12 mouse cellular contexts compared by ENCODE assay signal in genomic region chr9:15120841-15121358, GRCm38 (mm10). TPM values are rescaled to one million over a fixed set of nuclear protein-coding genes. Genes with fewer than 3 reads are reported as not detected.
DNase-seq lines count a peak whose midpoint lies in the region; ATAC-seq and TF ChIP-seq lines count a peak whose summit lies in the region.
"Had no signal": no experiment of that assay in that cellular context is flagged by ENCODE, and none has a peak within 500 bp of the region (broad histone marks: within the 10 kb centered on the region; RNA-seq: fewer than 3 reads in every experiment).

No protein-coding gene starts in this region.

- peak; percentile 6 to 7 for DNase-seq in kidney, postnatal 4 days
- peak; percentile 23 for DNase-seq in CH12.LX (ENCODE audit: extremely low read depth)
- DNase-seq in Patski (ENCODE audit: low read depth, low spot score): no peak
- DNase-seq in liver, postnatal 0 days: no peak
- DNase-seq in adipocyte (ENCODE audit: low spot score): no peak

- POLR2A ChIA-PET in Patski (lab: Charles Lee): interaction anchor here (0.6 kb wide), 1 partner anchor 18 kb away, joined by 3 read pairs; no protein-coding TSS in a partner anchor

- H3K36me3 ChIP-seq in kidney, embryonic 16.5 days (ENCODE audit: insufficient read depth, low read length): no peaks in the 10 kb centered on the region
- H3K36me3 ChIP-seq in CH12.LX (replicated peaks in 1 of 2; ENCODE audit: control insufficient read depth in 1 of 2, insufficient read depth in 1 of 2, low read length in 1 of 2): no peaks in the 10 kb centered on the region
- no peaks in the 10 kb centered on the region for H3K36me3 ChIP-seq in liver, postnatal 0 days (replicated peaks; ENCODE audit: insufficient read depth, low read length)
- H3K36me3 ChIP-seq: forebrain, embryonic 10.5 days; limb, embryonic 10.5 days; neural tube, embryonic 13.5 days had no signal

- dilution Hi-C loops in CH12.LX (cut with MboI; ENCODE audit: extremely low pct_ligation_motif_present, extremely low pct_unique_long_range_greater_than_20kb, low sequenced_read_pairs): no loop called here

- H3K4me2 ChIP-seq in kidney, embryonic 16.5 days (replicated peaks; ENCODE audit: low read depth, low read length): no peak overlapping the region
- no peak overlapping the region; the same call in 1 of the 2 replicates for H3K4me2 ChIP-seq in CH12.LX (ENCODE audit: insufficient read depth, low read depth, poor library complexity, severe bottlenecking)
- no peak overlapping the region for H3K4me2 ChIP-seq in liver, postnatal 0 days (ENCODE audit: low read depth, low read length)
- H3K4me2 ChIP-seq: neural tube, embryonic 13.5 days had no signal

- CTCF ChIA-PET in Patski (lab: Charles Lee): interaction anchor here (1.0 kb wide), 1 partner anchor 9 kb away, joined by 3 read pairs; no protein-coding TSS in a partner anchor

- H3K4me1 ChIP-seq in kidney, embryonic 16.5 days (ENCODE audit: insufficient read depth, low read length): no peaks in the 10 kb centered on the region
- no peaks in the 10 kb centered on the region for H3K4me1 ChIP-seq in CH12.LX (ENCODE audit: control insufficient read depth in 1 of 2, insufficient read depth in 2 of 2)
- H3K4me1 ChIP-seq in liver, postnatal 0 days (ENCODE audit: insufficient read depth): no peaks in the 10 kb centered on the region
- H3K4me1 ChIP-seq: limb, embryonic 10.5 days; neural tube, embryonic 13.5 days had no signal

- no peak overlapping the region for H3K4me3 ChIP-seq in kidney, embryonic 16.5 days (ENCODE audit: low read length)
- H3K4me3 ChIP-seq in CH12.LX (replicated peaks in 1 of 3; ENCODE audit: low read depth in 2 of 3, low read length in 2 of 3, poor library complexity in 1 of 3): no peak overlapping the region
- no peak overlapping the region for H3K4me3 ChIP-seq in liver, postnatal 0 days (ENCODE audit: low read depth, low read length)
- H3K4me3 ChIP-seq: forebrain, embryonic 10.5 days; limb, embryonic 10.5 days; megakaryocyte, embryonic 14.5 days; neural tube, embryonic 13.5 days had no signal

- H3K27me3 ChIP-seq in kidney, embryonic 16.5 days (ENCODE audit: insufficient read depth, low read length): no peaks in the 10 kb centered on the region
- H3K27me3 ChIP-seq in CH12.LX (replicated peaks) (no peaks in the 10 kb centered on the region), Patski (peaks cover 6% of the 10 kb centered on the region)
- no peaks in the 10 kb centered on the region for H3K27me3 ChIP-seq in liver, postnatal 0 days (ENCODE audit: insufficient read depth, low read length)
- H3K27me3 ChIP-seq: neural tube, embryonic 13.5 days had no signal

- H3K27ac ChIP-seq in kidney, embryonic 16.5 days (ENCODE audit: low read length): no peak overlapping the region
- H3K27ac ChIP-seq in CH12.LX (ENCODE audit: insufficient read depth, low read depth): no peak overlapping the region
- H3K27ac ChIP-seq in liver, postnatal 0 days (ENCODE audit: low read depth): no peak overlapping the region
- H3K27ac ChIP-seq: forebrain, embryonic 10.5 days; limb, embryonic 10.5 days; neural tube, embryonic 13.5 days had no signal

- TF ChIP-seq CTCF in CH12.LX (conservative IDR thresholded peaks at IDR 0.05 in 1 of 2, IDR thresholded peaks at IDR 0.05 in 1 of 2; ENCODE audit: low read depth in 2 of 2, low read length in 2 of 2) (peak in 1 of 2 experiments; percentile 60; a peak in 2 of 4 replicates), Patski (IDR thresholded peaks at IDR 0.05) (peak; percentile 39)
- 0 out of 2 replicates have a peak, but pooled peaks have one; percentile 16 for TF ChIP-seq CTCF in liver, postnatal 0 days (IDR thresholded peaks at IDR 0.05; ENCODE audit: low read depth)

- no peak overlapping the region for H3K9ac ChIP-seq in kidney, embryonic 16.5 days (replicated peaks; ENCODE audit: low read length)
- no peak overlapping the region for H3K9ac ChIP-seq in CH12.LX (ENCODE audit: insufficient read depth, low read depth)
- H3K9ac ChIP-seq in liver, postnatal 0 days (replicated peaks): no peak overlapping the region
- H3K9ac ChIP-seq: neural tube, embryonic 13.5 days had no signal

- no peak for ATAC-seq in kidney, embryonic 16.5 days (ENCODE audit: low FRiP score, low TSS enrichment)
- ATAC-seq in Patski: no peak
- ATAC-seq in liver, postnatal 0 days: no peak
- ATAC-seq in monocyte, adult 5-6 weeks (replicated peaks; ENCODE audit: insufficient number of reproducible peaks, low FRiP score, low TSS enrichment, poor library complexity, severe bottlenecking): no peak

- H3K79me2 ChIP-seq in CH12.LX (replicated peaks; ENCODE audit: control insufficient read depth, extremely low read depth, insufficient read depth, poor library complexity, severe bottlenecking): no peaks in the 10 kb centered on the region

- no peak for TF ChIP-seq POLR2A in CH12.LX (IDR thresholded peaks at IDR 0.05; ENCODE audit: low read depth, low read length)

- no peak for TF ChIP-seq EP300 in CH12.LX (IDR thresholded peaks at IDR 0.05; ENCODE audit: low read length)
- no peak for TF ChIP-seq EP300 in liver, postnatal 0 days (IDR thresholded peaks at IDR 0.05; ENCODE audit: low read depth)

- TF ChIP-seq RAD21 in CH12.LX (IDR thresholded peaks at IDR 0.05; ENCODE audit: low read depth, low read length): peak; percentile 10

- WGBS in kidney, embryonic 16.5 days: 52% methylated on average over 7 of the region's 7 CpGs
- WGBS in liver, postnatal 0 days (ENCODE audit: insufficient replicate concordance): 47% methylated on average over 7 of the region's 7 CpGs

- no peaks in the 10 kb centered on the region for H3K9me3 ChIP-seq in kidney, embryonic 16.5 days (ENCODE audit: low read length)
- H3K9me3 ChIP-seq in CH12.LX (replicated peaks; ENCODE audit: low read length): no peaks in the 10 kb centered on the region
- no peaks in the 10 kb centered on the region for H3K9me3 ChIP-seq in liver, postnatal 0 days (ENCODE audit: low read length)
- H3K9me3 ChIP-seq: forebrain, embryonic 10.5 days; limb, embryonic 10.5 days; megakaryocyte, embryonic 14.5 days; neural tube, embryonic 13.5 days had no signal

- in situ Hi-C loops in CH12.LX (cut with MboI; ENCODE audit: low pct_ligation_motif_present, low pct_unique_long_range_greater_than_20kb, low sequenced_read_pairs): no loop called here
- in situ Hi-C loops in Patski (cut with MboI; ENCODE audit: low pct_unique_long_range_greater_than_20kb): no loop called here

TF ChIP-seq in CH12.LX, 34 proteins besides CTCF, POLR2A, EP300 and RAD21:
- TF ChIP-seq NELFE (IDR thresholded peaks at IDR 0.05; ENCODE audit: low read depth, low read length): no peak
- TF ChIP-seq TBP (conservative IDR thresholded peaks at IDR 0.05; ENCODE audit: low read depth, low read length): no peak
- no peak for TF ChIP-seq USF2 (conservative IDR thresholded peaks at IDR 0.05; ENCODE audit: low read depth, low read length)
- TF ChIP-seq SIN3A (IDR thresholded peaks at IDR 0.05; ENCODE audit: low read length): no peak
- TF ChIP-seq TCF12 (IDR thresholded peaks at IDR 0.05; ENCODE audit: low read depth, low read length): no peak
- no peak for TF ChIP-seq MEF2A (IDR thresholded peaks at IDR 0.05; ENCODE audit: borderline replicate concordance, low read depth, low read length)
- TF ChIP-seq MXI1 (IDR thresholded peaks at IDR 0.05; ENCODE audit: low read depth, low read length): no peak
- TF ChIP-seq PAX5 (IDR thresholded peaks at IDR 0.05; ENCODE audit: low read length): no peak
- no peak for TF ChIP-seq CHD1 (IDR thresholded peaks at IDR 0.05; ENCODE audit: low read depth, low read length)
- TF ChIP-seq ZMIZ1 (IDR thresholded peaks at IDR 0.05; ENCODE audit: low read depth, low read length): no peak
- no peak for TF ChIP-seq BHLHE40 (IDR thresholded peaks at IDR 0.05; ENCODE audit: low read depth, low read length)
- TF ChIP-seq MAFK (IDR thresholded peaks at IDR 0.05; ENCODE audit: insufficient replicate concordance, low read length): peak; percentile 89
- TF ChIP-seq MYC (IDR thresholded peaks at IDR 0.05; ENCODE audit: low read depth, low read length): no peak
- peak; percentile 33 for TF ChIP-seq SMC3 (IDR thresholded peaks at IDR 0.05; ENCODE audit: low read depth, low read length)

RNA-seq across cellular contexts. Expression of gene Hephl1, which starts 9.0 kb away (rescaled TPM):
- not detected in 2 replicates for polyA plus RNA-seq in kidney, embryonic 16.5 days (2015; fragmentation: Nextera tagmentation; extraction: Ambion mirVana)
- not detected in 2 replicates for total RNA-seq in CH12.LX (2012; rRNA removed)
- not detected in 2 replicates for total RNA-seq in CH12.LX (2014; rRNA removed)
- not detected in 2 replicates for polyA plus RNA-seq in CH12.LX (2012; ENCODE audit: insufficient read length, low read depth)
- polyA plus RNA-seq in Patski (2021): not detected
- polyA plus RNA-seq in liver, postnatal 0 days (2015; fragmentation: Nextera tagmentation; extraction: Ambion mirVana): 0.02 TPM in 1 of 2 replicates, not detected in the other
- not detected in 3 replicates for total RNA-seq in monocyte, adult 5-6 weeks (2017)
- total RNA-seq: hematopoietic stem cell, adult 5-6 weeks had no signal
- polyA plus RNA-seq: forebrain, embryonic 10.5 days; limb, embryonic 10.5 days; neural tube, embryonic 13.5 days had no signal

Comparison
In these comparisons a context has a peak if more than half of its experiments do, and no peak if none do; other contexts are left out.
1. DNase-seq: peak in kidney, postnatal 4 days (2 of 2) and CH12.LX (single experiment); none in Patski (single experiment), liver, postnatal 0 days (single experiment) and adipocyte (single experiment).